Mouse (Mus musculus) gastrocnemius, postnatal 14 days (tissue): ENCODE measurements around the gene Cipc. TPM values are rescaled to one million over a fixed set of nuclear protein-coding genes. Genes with fewer than 3 reads are reported as not detected.

Experiments used
- DNase-seq: peaks from one replicate; pipeline ENCODE4 v3.0.0; 2021; ENCODE audit warnings: mixed read lengths
- intact Hi-C: fragments of 180-260 bp; cut with DNase I; formaldehyde crosslinking; loops from one replicate; pipeline ENCODE4 v1.15.1; 2025; ENCODE audit warnings: low total_unique reads
- total RNA-seq, 2 experiments: library from RNA; stranded (reverse); gene quantifications; 2 replicates each; pipeline ENCODE4 v1.2.3; 2021

The Cipc gene
- total RNA-seq, 2 experiments from 2014 or later = 20.2 to 20.3 TPM

DNA sequence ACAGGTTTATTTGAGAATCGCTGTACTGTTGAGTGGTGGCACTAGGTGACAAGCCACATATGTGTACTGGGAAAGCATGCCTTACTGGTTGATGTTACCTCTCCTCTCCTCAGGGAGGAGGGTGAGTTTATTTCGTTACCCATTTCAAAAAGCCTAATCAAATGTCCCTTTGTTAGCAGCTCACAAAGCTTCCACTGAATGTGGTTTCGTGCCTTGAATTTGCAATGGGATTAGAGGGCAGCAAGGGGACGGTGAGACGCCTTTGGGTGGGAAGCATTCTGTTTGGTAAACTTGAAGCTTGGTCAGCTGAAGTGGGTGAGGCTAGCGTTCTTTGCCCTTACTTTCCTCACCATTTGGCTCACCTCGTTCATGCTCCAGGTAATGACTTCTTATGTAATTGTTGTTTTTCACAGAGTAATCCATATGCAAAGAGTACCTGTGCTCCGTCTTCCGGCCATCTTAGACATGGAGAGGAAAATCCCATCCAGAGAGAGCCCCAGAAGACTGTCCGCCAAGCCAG, 5.5 kb downstream of the Cipc start:
- intact Hi-C loops = no loop called here
- no peak for DNase-seq

- intact Hi-C loops = no loop called here
- no peak for DNase-seq
These were observed 9.1 kb downstream of the Cipc start for GRCm38 (mm10) chr12:86955894-86956293.

DNA sequence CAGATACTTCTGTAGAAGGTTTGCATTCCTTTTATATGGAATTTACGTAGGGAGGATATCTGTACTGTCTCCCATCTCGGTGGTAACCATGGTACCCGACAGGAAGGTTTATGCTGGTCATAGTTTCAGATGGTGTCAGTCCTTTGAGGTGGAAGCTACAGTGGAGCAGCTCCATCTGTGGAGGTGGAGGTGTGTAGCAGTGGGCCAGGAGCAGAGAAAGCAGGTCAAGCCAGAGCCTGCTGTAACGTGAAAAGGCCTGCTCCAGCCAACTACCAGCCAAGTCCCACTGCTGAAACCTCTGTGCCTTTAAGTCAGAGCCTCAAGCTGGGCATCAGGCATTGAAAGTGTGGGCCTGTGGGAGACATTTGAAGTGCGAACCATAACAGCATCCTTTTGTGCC, 11.7 kb downstream of the Cipc start:
- DNase-seq = no peak
- intact Hi-C loops = no loop called here

- no peak for DNase-seq
- intact Hi-C loops = no loop called here
These were observed 12.8 kb downstream of the Cipc start for GRCm38 (mm10) chr12:86959661-86960060.

GRCm38 (mm10) chr12:86960138-86960537, 13.3 kb downstream of the Cipc start:
- intact Hi-C loops = no loop called here
- DNase-seq = no peak

GRCm38 (mm10) chr12:86960791-86961335, 14.0 kb downstream of the Cipc start:
- intact Hi-C loops = no loop called here
- DNase-seq = no peak

- DNase-seq = peak; percentile 48
- intact Hi-C loops = no loop called here
These were observed 14.9 kb downstream of the Cipc start for GRCm38 (mm10) chr12:86961589-86962344.

DNA sequence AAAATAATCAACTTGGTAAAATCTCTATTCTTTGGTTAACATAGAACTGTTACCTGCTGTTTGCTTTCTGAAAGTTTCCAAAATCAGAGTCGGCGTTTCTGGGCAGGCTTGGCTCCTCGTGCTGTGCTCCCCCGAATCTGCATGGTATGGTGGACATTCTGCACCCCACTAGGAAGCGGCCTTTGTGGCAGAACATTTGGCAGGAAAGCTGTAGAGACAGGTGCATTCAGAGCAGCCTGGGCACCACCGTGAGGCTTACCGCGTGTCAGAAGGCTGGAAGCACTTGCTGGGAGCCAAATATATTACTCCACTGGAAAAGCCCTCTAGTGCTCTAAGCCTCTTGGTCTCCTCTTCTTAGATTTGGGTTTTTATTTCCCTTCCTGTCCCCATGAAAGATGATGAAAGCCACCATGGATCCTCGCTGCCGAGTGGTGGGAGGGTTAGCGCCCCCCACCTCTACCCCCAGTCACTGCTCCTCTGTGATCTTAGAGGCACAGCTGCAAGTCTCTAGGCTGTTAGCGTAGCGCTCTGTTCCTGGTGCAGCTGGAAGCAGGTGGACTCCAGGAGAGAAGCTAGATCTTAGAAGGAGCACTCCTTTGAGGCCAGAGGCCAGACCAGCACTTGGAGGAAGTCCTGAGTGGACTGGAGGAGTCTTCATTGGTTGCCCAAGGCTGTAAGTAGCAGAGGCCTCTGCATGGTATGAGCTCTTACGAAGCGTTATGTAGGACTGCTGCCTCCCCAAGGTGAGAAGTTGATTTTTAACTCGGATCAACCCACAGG, 17.6 kb downstream of the Cipc start:
- intact Hi-C loops = no loop called here
- DNase-seq = no peak

DNA sequence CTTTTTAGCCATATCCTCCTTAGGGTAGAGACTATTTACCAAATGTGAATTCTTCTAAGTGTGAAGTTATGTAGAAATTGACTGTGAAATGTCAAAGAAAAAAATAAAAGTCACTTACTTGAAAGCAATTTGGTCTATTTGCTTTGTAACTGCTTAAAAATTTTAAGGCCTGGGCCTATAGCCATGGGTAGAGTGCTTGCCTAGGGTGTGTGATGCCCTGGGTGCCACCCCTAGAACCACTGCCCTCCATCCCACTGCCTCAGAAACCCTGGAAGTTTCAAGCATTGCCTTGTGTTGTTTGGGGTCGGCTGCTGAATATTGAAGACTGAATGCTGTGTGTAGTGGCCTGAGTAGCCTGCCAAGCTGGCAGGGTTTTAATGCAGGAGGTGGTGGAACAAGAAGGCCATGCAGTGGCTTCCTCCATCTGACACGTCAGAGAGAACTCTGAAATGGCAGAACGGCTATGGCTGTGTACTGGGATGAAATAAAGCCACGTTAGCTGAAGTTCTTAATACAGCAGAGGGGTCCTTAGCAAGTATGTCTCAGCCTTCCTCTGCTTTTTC, 18.5 kb downstream of the Cipc start:
- intact Hi-C loops = no loop called here
- no peak for DNase-seq

DNA sequence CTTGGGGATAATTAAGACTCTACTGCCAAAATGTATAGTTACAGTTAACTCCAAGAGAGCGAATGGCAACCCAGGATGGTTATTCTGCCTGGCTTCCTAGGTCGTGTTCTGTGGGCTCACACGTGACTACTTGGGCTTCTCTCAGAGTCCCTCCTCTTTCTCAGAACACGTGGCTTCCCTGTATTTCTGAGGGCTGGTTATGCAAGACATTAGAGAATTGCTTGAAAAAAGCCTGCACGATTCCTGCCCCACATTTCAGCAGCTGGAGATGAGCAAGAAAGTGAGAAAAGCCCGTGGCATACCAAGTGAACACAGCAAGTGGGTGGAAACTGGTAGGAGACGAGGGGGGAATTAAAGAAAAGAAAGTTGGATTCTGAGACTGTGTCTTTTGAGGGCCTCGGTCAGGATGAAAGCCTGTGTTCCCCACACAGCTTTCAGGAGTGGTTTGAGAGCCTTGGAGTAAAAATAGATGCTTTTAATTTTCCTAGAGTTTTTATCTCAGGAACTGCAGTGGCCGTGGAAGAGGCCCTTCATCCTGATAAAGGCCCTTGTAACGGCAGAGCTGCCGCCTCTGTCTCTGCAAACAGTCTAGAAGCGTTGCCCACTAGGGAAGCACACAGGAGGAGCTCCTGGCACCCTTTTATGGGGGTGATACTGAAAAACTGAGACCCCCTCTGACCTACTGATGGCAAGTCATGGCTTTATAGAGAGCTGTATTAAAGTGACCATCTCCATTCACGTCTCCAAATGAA, 21.8 kb downstream of the Cipc start:
- intact Hi-C loops = no loop called here
- no peak for DNase-seq

GRCm38 (mm10) chr12:86969220-86969601, 22.4 kb downstream of the Cipc start:
- intact Hi-C loops = no loop called here
- no peak for DNase-seq

DNA sequence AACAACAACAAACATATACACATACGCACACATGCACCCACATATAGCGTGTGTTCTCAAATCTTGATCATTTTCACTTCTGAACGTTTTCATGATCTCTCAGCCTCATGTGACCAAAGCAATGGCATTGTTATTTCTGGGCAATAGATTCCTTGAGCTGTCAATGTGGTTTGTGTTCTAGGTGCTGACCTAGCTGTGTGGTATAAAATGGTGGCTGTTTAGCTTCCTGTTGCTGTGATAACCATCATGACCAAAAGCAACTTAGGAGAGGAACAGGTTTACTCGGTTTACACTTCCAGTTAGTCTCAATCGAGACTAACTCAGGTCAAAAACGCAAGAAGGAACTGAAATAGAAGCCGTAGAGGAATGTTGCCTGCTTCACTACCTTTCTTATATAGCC, 24.2 kb downstream of the Cipc start:
- intact Hi-C loops = no loop called here
- DNase-seq = no peak

DNA sequence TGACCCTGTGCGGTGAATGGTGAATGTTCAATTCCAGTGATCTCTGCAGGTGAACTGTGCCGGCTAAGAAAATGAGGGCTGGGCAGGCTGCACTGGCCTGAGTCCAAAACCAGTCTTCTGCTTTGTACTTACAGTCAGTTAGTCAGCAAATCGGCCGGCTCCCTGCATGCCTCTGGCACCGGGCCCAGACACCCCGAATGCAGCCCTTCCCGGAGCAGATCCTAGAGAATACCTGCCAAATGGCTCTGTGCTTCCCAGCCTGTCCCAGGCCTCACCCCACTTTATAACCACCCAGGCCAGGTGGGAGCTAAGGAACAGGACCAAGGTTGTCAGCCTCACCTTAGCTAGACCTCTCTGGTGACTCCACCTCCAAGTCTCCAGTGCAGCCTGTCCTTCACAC, 26.4 kb downstream of the Cipc start:
- intact Hi-C loops = no loop called here
- DNase-seq = peak; percentile 43

DNA sequence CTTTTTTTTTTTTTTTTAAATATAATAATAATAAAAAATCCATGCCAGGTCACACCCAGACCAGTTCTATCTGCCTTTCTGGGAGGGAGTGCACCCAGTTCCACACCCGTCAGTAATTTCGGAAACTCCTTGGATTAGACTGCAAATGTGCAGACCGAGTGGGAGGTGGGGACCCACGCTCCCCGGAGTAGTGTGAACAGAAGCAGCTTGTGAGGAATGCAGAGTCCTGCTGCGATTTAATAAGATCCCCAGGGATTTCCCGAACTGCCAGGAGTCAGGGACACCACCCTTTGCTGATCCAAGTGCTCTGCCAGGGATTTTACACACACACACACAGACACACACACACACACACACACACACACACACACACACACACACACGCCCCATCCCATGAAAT, 26.9 kb downstream of the Cipc start:
- DNase-seq = no peak
- intact Hi-C loops = no loop called here

GRCm38 (mm10) chr12:86974387-86975288, 27.8 kb downstream of the Cipc start:
- peak; percentile 78 for DNase-seq
- intact Hi-C loops = no loop called here

DNA sequence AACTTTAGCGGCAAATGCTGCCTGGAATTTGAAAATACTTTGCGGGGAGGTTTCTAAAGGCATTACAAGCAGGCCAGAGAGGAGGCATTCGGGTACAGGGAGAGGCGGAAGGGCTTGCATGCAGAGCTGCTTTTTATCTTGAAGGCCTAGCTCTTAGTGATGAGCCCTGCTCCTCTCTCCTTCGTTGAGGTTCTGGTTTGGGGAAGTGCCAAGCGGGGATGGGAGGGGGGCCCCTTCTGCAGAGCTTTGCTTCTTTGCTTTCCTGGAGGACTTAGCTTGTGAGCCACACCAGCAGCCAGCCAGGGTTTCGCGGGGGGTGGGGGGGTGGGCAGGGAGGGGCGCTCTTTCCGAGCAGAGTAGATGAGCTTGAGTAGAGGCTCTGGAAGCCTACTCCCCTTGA, 28.9 kb downstream of the Cipc start:
- no peak for DNase-seq
- intact Hi-C loops = no loop called here

DNA sequence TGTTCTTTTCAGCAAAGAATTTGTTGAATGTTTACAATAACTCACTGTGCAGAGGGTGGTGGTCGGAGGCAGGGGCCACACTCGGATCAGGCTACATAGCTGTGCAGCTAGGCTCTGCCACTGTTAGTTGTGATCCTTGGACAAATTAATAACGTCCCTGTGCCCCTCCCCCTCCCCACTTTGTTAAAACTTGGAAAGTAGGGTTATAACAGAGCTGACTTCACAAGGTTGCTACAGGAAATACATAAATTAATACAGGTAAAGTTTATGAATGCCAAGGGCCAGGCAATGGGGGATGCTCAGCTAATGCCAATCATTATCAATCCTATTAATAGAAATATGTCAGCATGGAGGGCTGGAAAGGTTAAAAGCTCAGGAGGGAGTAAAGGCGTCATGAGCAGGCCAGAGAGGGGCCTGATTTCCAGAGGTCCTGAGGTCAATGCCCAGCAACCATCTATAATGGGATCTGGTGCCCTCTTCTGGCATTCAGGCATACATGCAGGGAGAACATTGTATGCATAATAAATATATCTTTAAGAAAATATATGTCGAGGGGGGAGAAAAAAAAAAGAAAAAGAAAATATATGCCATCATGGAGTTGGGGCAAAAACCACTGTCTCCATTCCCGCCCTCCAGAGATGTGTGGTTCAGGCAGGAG, 29.8 kb downstream of the Cipc start:
- intact Hi-C loops = no loop called here
- DNase-seq = no peak

DNA sequence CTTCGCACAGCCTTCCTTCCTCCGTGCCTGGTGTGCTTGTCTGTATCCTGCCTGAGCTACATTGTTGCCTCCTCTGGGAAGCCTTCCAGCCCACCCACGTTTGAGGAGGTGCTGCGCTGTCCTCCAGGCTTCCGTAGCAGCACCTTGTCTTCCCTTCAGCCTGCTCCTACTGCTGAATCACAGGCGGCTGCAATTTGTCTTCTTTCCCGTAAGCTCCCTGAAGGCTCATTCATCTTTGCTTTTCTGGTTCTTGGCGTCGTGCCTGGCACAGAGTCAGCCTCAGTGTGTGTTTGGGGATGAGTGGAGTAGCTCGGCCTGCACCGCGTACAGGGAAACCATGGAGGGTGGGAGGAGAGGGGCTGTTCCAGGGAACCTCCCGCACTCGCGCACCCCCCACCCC, 31.0 kb downstream of the Cipc start:
- DNase-seq = peak; percentile 53
- intact Hi-C loops = no loop called here
